Mouse (Mus musculus) heart, postnatal 36 days (tissue): ENCODE results near the gene Xirp2. TPM values are rescaled to one million over a fixed set of nuclear protein-coding genes. Genes with fewer than 3 reads are reported as not detected.
"Not testable (repeated sequence)": the region's sequence is repeated elsewhere in the genome, so short reads cannot be mapped to it uniquely, and the experiment has no call there.

Experiments
- DNase-seq, 2 experiments: peaks; one replicate each; pipeline ENCODE4 v3.0.0; 2021 to 2022
- intact Hi-C: fragments of 180-260 bp; cut with DNase I; formaldehyde crosslinking; loops from one replicate; pipeline ENCODE4 v1.15.1; 2025
- total RNA-seq, 2 experiments: library from RNA; stranded (reverse); gene quantifications; 2 replicates each; pipeline ENCODE4 v1.2.3; 2021

The Xirp2 gene
- total RNA-seq, result 100 to 1,000 TPM; 237 to 306 TPM

DNA sequence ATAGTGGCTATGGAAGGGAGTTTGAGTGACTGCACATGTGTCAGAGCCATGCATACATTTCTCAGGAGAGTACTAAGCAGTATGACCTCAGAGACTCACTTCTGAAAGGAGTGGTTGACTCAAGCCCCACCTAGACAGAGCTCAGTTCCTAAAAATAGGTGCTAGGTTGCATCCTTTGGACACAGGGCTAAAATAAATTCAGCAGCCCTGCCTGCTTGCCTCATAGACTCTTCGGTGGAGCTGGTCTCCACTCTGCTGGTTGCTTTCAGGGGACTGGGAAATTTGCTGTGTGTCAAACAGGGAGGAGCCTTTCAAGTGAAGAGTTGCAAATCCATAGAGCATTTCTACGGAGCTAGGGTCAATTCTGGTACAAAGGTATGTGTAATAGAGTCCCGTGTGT, at the start of gene Xirp2:
Xirp2 (plus strand) TSS at position 223 of the 400 bp plus-strand sequence.
- intact Hi-C loops, result loop anchor here (5.0 kb wide), 1 partner anchor 62 kb away; no protein-coding TSS in a partner anchor
- DNase-seq, result peak; percentile 34 to 44

GRCm38 (mm10) chr2:67413425-67413824, 32.4 kb upstream of the Xirp2 start, which contains the start of gene Gm21830:
Gene Gm21830, plus strand, starts transcription at chr2:67413725.
- intact Hi-C loops, DNase-seq: not testable (repeated sequence)

DNA sequence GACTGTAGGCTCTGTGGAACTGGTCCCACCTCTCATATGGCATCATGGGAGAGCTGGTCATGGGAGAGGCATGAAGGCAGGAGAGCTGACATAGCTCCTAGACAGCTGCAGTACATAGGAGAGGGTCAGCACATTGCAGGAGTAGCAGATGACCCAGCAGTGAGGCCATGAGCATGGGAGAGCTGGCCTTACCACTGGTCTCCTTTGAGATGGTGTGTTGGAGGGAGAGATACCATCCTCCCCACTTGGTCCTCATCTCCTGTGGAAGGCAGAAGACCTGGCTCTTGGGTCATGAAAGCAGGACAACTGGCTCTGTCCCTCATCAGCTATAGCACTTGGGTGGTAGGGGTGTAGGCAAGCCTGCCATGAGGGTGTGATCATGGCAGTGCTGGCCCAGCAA, 24.9 kb upstream of the Xirp2 start:
- intact Hi-C loops, result no loop called here
- no peak for DNase-seq

GRCm38 (mm10) chr2:67422799-67423198, 23.0 kb upstream of the Xirp2 start:
- intact Hi-C loops, result no loop called here
- DNase-seq, result no peak

DNA sequence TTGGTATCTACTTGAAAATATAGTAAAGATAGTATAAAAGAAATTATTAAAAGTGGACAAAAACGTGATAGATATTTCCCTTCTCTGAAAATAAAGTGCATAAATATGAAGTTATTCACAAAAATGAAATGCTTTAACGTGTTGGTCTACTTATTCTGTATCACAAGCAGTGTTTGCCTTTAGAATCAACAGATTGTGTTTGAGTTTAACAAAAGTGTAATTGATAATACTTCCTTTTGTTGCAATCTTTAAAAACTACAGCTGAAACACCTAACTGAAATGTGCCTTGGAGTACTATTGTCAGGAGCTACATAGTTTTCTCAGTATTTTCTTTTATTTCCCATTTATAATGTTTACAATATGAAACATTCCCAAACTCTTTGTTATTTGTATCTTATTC, 12.7 kb upstream of the Xirp2 start, which contains the start of gene Gm26727:
Gm26727 (minus strand) TSS at position 101 of the 400 bp plus-strand sequence.
- intact Hi-C loops, result no loop called here
- no peak for DNase-seq

GRCm38 (mm10) chr2:67438309-67438708, 7.5 kb upstream of the Xirp2 start:
- intact Hi-C loops, result no loop called here

DNA sequence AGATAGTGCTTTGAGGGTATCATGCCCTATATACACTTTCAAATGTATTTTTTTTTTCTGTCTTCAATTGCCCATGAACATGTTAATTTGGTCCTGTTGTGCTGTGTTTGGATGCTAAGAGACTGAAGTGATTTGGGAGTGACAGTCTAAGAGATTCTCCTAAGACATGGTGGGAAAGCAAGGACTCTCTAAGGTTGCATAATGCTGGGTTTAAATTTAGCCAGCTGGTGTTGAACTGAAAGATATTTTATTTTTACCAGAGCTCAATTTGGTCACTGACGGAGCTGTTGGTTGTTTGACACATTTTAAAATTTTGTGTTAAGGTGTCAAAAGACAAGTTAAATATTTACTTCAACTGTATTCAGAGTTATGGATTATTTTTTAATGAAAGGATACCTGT, 970 bp downstream of the Xirp2 start:
- intact Hi-C loops, result loop anchor here (5.0 kb wide), 1 partner anchor 61 kb away; no protein-coding TSS in a partner anchor
- no peak for DNase-seq

More at GRCm38 (mm10) chr2:67438309-67438708, 7.5 kb upstream of the Xirp2 start:
- DNase-seq, result no peak

DNA sequence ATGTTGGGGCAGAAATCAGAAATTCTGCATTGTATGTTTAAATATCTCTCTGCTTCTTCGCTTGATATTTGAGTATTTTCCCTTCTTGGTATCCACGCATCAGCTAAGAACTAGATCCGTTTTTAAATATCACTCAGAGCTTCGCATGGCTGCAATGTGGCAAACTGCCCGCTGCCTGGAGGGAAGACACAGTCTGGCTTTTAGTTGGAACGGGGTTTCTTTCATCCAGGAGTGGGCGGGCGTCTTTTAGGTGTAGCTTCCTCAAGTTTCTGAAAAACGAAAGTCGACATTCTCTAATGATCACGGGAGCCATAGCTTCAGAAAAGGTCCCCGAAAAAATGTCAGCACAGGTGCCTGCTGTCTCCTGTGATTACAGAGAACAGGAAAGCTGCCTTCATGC, 1.4 kb downstream of the Xirp2 start:
- intact Hi-C loops, result loop anchor here (5.0 kb wide), 1 partner anchor 60 kb away; no protein-coding TSS in a partner anchor

GRCm38 (mm10) chr2:67460857-67461256, 15.1 kb downstream of the Xirp2 start:
- intact Hi-C loops, result no loop called here
- no peak for DNase-seq

More for the DNA sequence above, 1.4 kb downstream of the Xirp2 start:
- peak; percentile 12 to 36 for DNase-seq

GRCm38 (mm10) chr2:67467036-67467435, 21.2 kb downstream of the Xirp2 start:
- intact Hi-C loops, result no loop called here

DNA sequence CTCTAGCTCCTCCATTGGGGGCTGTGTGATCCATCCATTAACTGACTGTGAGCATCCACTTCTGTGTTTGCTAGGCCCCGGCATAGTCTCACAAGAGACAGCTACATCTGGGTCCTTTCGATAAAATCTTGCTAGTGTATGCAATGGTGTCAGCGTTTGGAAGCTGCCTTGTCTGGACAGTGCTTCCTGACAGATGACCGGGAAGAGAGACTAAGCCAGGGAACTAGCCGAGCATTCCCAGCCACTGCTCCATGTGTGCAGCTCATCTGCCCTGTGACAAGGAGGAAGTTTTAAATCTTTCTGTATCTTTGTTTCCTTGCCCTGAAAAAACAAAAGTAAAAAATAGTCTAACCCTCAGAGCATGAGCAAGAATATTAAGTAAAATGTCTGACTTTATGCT, 24.2 kb downstream of the Xirp2 start:
- intact Hi-C loops, result not testable (repeated sequence)

More at GRCm38 (mm10) chr2:67467036-67467435, 21.2 kb downstream of the Xirp2 start:
- no peak for DNase-seq

GRCm38 (mm10) chr2:67477753-67478152, 32.0 kb downstream of the Xirp2 start:
- intact Hi-C loops, result loop anchor here (5.0 kb wide), 1 partner anchor 250 kb away; no protein-coding TSS in a partner anchor
- peak; percentile 32 to 47 for DNase-seq

More for the DNA sequence above, 24.2 kb downstream of the Xirp2 start:
- DNase-seq, result not testable (repeated sequence)

DNA sequence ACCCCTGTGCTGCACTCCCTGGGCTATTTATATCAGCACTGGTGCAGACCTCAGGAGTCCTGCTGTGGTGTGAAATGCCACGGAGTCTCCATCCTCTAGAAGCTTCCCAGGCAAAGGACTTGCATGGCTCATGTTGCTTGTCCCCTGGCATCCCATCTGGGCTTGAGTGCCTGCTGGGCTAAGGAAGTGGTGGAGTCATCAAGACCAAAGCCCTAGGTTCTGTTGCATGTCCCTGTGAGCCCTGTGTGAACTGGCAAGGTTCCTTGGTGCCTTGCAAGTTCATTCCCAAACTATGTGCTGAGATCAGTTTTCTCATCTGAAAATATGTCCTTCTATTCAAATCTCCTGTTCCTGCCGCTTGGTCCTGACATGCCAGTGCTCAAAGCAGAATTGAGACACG, 35.2 kb downstream of the Xirp2 start:
- DNase-seq, result peak in 1 of 2 experiments; percentile 9
- intact Hi-C loops, result no loop called here

DNA sequence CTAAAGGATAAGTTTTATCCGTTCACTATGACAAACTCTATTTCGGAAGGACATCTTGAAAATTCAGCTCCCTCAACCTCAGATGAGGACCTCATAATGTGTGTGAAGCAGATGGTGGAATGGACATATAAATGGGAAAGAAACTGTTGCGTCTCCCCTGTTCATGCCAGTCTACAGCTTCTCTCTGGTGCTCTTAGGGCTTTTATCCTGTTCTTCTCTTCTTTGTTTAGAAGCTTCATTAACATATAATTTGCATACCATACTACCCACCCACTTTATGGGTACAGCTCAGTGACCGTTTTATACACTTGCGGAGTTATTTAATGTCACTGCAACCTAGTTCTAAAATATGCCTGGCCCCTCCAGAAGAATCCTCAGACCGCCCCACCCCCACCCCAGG, 40.9 kb downstream of the Xirp2 start:
- DNase-seq, result no peak
- intact Hi-C loops, result no loop called here

- no peak for DNase-seq
- intact Hi-C loops, result no loop called here
Observed at GRCm38 (mm10) chr2:67487162-67487561, 41.4 kb downstream of the Xirp2 start.

DNA sequence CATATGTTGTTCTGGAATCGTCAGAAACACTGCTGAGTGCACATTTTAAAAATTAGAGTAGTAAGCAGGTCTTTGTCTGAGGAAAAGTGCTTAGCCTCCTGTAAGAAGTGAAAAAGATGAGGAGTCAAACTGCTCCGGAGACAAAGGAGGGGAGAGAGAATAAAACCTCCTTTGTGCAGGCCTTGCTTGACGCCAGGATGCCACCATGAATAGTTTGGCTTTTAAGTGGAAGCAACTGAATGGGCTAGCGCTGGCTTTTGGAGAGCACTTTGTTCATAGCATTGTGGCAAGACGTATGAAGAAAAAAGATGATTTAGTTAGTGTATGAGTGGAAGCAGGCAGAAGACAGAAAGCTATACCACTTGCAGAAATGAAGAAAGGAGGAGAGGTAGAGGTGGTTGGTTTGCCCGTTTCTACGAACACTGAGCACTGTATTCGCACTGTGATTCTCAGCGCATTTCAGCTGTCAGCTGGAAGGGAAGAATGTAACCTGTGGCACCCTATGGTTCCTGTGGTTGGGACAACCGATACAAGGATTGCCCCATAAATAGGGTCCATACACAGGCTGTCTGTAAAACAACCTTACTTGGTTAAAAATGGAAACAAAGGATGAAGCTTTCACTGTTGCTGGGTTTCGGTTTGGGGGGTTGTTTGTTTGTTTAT, 42.8 kb downstream of the Xirp2 start:
- intact Hi-C loops, result no loop called here
- DNase-seq, result no peak

DNA sequence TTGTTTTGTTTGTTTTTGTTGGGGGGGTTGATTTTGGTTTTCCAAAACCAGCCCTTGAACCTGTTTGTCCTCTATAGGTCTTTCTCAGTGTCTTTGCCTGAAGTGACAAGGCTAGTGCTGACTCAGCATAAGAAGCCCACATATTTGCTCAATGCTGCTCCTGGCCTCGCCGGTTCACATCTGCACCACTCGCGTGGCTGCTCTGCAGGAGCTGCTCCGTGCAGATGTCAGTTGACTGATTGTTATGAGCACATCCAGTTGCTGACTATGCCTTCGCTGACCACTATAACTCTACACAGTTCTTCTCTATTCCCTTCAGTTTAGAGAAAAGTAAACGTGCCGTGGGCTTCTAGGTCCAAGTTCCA, 43.3 kb downstream of the Xirp2 start:
- DNase-seq, result no peak
- intact Hi-C loops, result no loop called here

GRCm38 (mm10) chr2:67505457-67505856, 59.7 kb downstream of the Xirp2 start:
- intact Hi-C loops, result loop anchor here (5.0 kb wide), 1 partner anchor 58 kb away; the partner anchor contains the start of gene Xirp2
- peak in 1 of 2 experiments; percentile 6 for DNase-seq

DNA sequence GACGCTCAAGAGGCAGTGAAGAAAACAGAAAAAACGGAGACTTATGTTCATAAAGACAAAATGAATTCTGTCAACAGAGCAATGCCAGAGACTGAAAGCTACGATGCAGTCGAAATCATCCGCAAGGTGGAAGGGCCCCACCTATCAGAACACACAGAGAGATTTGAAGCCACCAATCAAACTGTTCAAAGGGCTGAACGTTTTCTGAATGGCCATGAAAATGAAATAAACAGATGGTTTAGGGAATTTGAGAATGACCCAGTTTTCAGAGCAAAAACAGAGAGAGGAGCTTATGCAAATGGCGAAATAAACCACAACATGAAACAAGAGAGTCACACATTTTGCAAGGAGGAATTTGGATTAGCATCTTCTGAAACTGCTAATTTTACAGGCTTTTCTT, 70.6 kb downstream of the Xirp2 start:
- DNase-seq, result no peak
- intact Hi-C loops, result no loop called here

- no peak for DNase-seq
- intact Hi-C loops, result loop anchor here (5.0 kb wide), 1 partner anchor 817 kb away; no protein-coding TSS in a partner anchor
Observed at GRCm38 (mm10) chr2:67535347-67535746, 89.5 kb downstream of the Xirp2 start.

- DNase-seq, result no peak
- intact Hi-C loops, result loop anchor here (5.0 kb wide), 1 partner anchor 813 kb away; no protein-coding TSS in a partner anchor
Observed at GRCm38 (mm10) chr2:67539426-67539825, 93.6 kb downstream of the Xirp2 start.
